Mouse (Mus musculus) stomach, embryonic 14.5 days (tissue): ENCODE results near the gene Pvalb. TPM values are rescaled to one million over a fixed set of nuclear protein-coding genes. Genes with fewer than 3 reads are reported as not detected.
A peak's percentile ranks its signal among the peaks of the same experiment; 100 is the strongest.

Source experiments
- ATAC-seq: fragments of 200-750 bp; cut with Nextera tagmentation; 2 replicates; pipeline ENCODE4 v1.8.0; 2017; ENCODE audit warnings: low read depth, moderate TSS enrichment; ENCODE audit not compliant: insufficient number of reproducible peaks, insufficient read depth, low FRiP score
- H3K27ac ChIP-seq: fragments of 300-500 bp; sonication (generic); 2 replicates; pipeline ENCODE4 v1.5.1; 2014; ENCODE audit warnings: mild to moderate bottlenecking, low read length, moderate library complexity, mixed read lengths
- H3K27me3 ChIP-seq: fragments of 300-500 bp; sonication (generic); 2 replicates; pipeline ENCODE4 v1.6.1; 2014; ENCODE audit warnings: low read length, control low read depth, mixed read lengths; ENCODE audit not compliant: control insufficient read depth, insufficient read depth
- H3K36me3 ChIP-seq: fragments of 300-500 bp; sonication (generic); 2 replicates; pipeline ENCODE4 v1.6.1; 2014; ENCODE audit warnings: mild to moderate bottlenecking, control low read depth, low read length, moderate library complexity, mixed read lengths; ENCODE audit not compliant: control insufficient read depth, insufficient read depth
- H3K4me1 ChIP-seq: fragments of 300-500 bp; sonication (generic); 2 replicates; pipeline ENCODE4 v1.6.1; 2014; ENCODE audit warnings: low read length, control low read depth, mixed read lengths; ENCODE audit not compliant: control insufficient read depth, insufficient read depth
- H3K4me2 ChIP-seq: fragments of 300-500 bp; sonication (generic); replicated peaks from 2 replicates; pipeline ENCODE4 v1.6.1; 2014; ENCODE audit warnings: low read depth, low read length, control low read depth
- H3K4me3 ChIP-seq: fragments of 300-500 bp; sonication (generic); 2 replicates; pipeline ENCODE4 v1.5.1; 2014; ENCODE audit warnings: low read depth, low read length, control low read depth
- H3K9ac ChIP-seq: fragments of 300-500 bp; sonication (generic); replicated peaks from 2 replicates; pipeline ENCODE4 v1.6.1; 2014; ENCODE audit warnings: low read depth, mild to moderate bottlenecking, control low read depth, low read length, moderate library complexity, mixed read lengths
- H3K9me3 ChIP-seq: fragments of 300-500 bp; sonication (generic); 2 replicates; pipeline ENCODE4 v1.6.1; 2016; ENCODE audit warnings: low read depth, low read length, control low read depth; ENCODE audit not compliant: control insufficient read depth
- WGBS: fragments of 180-500 bp; shearing (Covaris S2); extraction: QIAGEN DNeasy Blood & Tissue Kit; methylation state at CpG from one replicate; pipeline ENCODE4 v1.1.7; 2014; 5-methylcytosine and 5-hydroxymethylcytosine counted together
- polyA plus RNA-seq: library from polyadenylated mRNA; unstranded; fragments of >200 nt; fragmentation: Nextera tagmentation; extraction: Ambion mirVana; gene quantifications from 2 replicates; pipeline ENCODE4 v1.2.1, GENCODE M21; 2014

The Pvalb gene
- polyA plus RNA-seq, 1 experiment from 2014 or later: not detected

- Histone ChIP-seq H3K4me3 (peak overlapping the region; percentile 57), H3K27ac (no peak overlapping the region), H3K27me3 (no peaks in the 10 kb centered on the region), H3K4me2 (peak overlapping the region; percentile 67), H3K4me1 (peaks cover 9% of the 10 kb centered on the region), H3K9ac (peak overlapping the region; percentile 31), H3K9me3 (no peaks in the 10 kb centered on the region), H3K36me3 (no peaks in the 10 kb centered on the region)
- ATAC-seq: no peak
- 23% methylated on average over 26 of the region's 26 CpGs for WGBS
Observed at GRCm38 (mm10) chr15:78172899-78173817, 33.0 kb downstream of the Pvalb start.

GRCm38 (mm10) chr15:78172256-78172898, 33.8 kb downstream of the Pvalb start:
- Histone ChIP-seq H3K27ac (no peak overlapping the region), H3K4me1 (peaks cover 9% of the 10 kb centered on the region), H3K27me3 (no peaks in the 10 kb centered on the region), H3K4me3 (no peak overlapping the region), H3K36me3 (peaks cover under 1% of the 10 kb centered on the region; the same call in 1 of the 2 replicates), H3K9ac (no peak overlapping the region), H3K4me2 (peak overlapping the region; percentile 67; the same call in 1 of the 2 replicates), H3K9me3 (no peaks in the 10 kb centered on the region)
- 73% methylated on average over 11 of the region's 11 CpGs for WGBS
- ATAC-seq: no peak

GRCm38 (mm10) chr15:78171651-78172050, 34.5 kb downstream of the Pvalb start:
- no peaks in the 10 kb centered on the region for H3K9me3 ChIP-seq
- H3K4me2 ChIP-seq: no peak overlapping the region
- H3K4me3 ChIP-seq: no peak overlapping the region
- peaks cover 9% of the 10 kb centered on the region for H3K4me1 ChIP-seq
- no peak overlapping the region for H3K9ac ChIP-seq
- H3K27ac ChIP-seq: no peak overlapping the region
- H3K36me3 ChIP-seq: peaks cover 4% of the 10 kb centered on the region; the same call in 1 of the 2 replicates
- ATAC-seq: no peak
- 92% methylated on average over 10 of the region's 10 CpGs for WGBS
- no peaks in the 10 kb centered on the region for H3K27me3 ChIP-seq

GRCm38 (mm10) chr15:78170708-78171107, 35.5 kb downstream of the Pvalb start:
- no peak overlapping the region for H3K9ac ChIP-seq
- H3K36me3 ChIP-seq: peaks cover 4% of the 10 kb centered on the region; the same call in 1 of the 2 replicates
- 95% methylated on average over 15 of the region's 15 CpGs for WGBS
- no peak overlapping the region for H3K4me2 ChIP-seq
- no peaks in the 10 kb centered on the region for H3K27me3 ChIP-seq
- no peak overlapping the region for H3K4me3 ChIP-seq
- H3K4me1 ChIP-seq: peaks cover 9% of the 10 kb centered on the region
- no peak overlapping the region for H3K27ac ChIP-seq
- ATAC-seq: no peak
- no peaks in the 10 kb centered on the region for H3K9me3 ChIP-seq

- H3K9ac ChIP-seq: no peak overlapping the region
- no peak for ATAC-seq
- no peaks in the 10 kb centered on the region for H3K9me3 ChIP-seq
- H3K4me2 ChIP-seq: no peak overlapping the region
- WGBS: 80% methylated on average over 11 of the region's 11 CpGs
- H3K27me3 ChIP-seq: no peaks in the 10 kb centered on the region
- no peak overlapping the region for H3K4me3 ChIP-seq
- H3K27ac ChIP-seq: no peak overlapping the region
- H3K36me3 ChIP-seq: peaks cover 6% of the 10 kb centered on the region; the same call in 1 of the 2 replicates
- H3K4me1 ChIP-seq: peaks cover 9% of the 10 kb centered on the region
Observed at GRCm38 (mm10) chr15:78169566-78169965, 36.6 kb downstream of the Pvalb start.

GRCm38 (mm10) chr15:78165292-78165691, 40.9 kb downstream of the Pvalb start:
- Histone ChIP-seq H3K27me3 (no peaks in the 10 kb centered on the region), H3K9me3 (no peaks in the 10 kb centered on the region), H3K4me1 (no peaks in the 10 kb centered on the region), H3K36me3 (peaks cover 15% of the 10 kb centered on the region), H3K27ac (no peak overlapping the region), H3K4me2 (no peak overlapping the region), H3K4me3 (no peak overlapping the region), H3K9ac (no peak overlapping the region)
- no peak for ATAC-seq
- 81% methylated on average over 4 of the region's 4 CpGs for WGBS

GRCm38 (mm10) chr15:78164466-78164865, 41.7 kb downstream of the Pvalb start:
- Histone ChIP-seq H3K4me1 (no peaks in the 10 kb centered on the region), H3K9me3 (no peaks in the 10 kb centered on the region), H3K4me3 (no peak overlapping the region), H3K27ac (no peak overlapping the region), H3K9ac (no peak overlapping the region), H3K4me2 (no peak overlapping the region), H3K36me3 (peaks cover 15% of the 10 kb centered on the region), H3K27me3 (no peaks in the 10 kb centered on the region)
- WGBS: 91% methylated on average over 11 of the region's 11 CpGs
- ATAC-seq: no peak

GRCm38 (mm10) chr15:78161946-78162345, 44.3 kb downstream of the Pvalb start:
- ATAC-seq: no peak
- WGBS: 70% methylated on average over 9 of the region's 9 CpGs
- no peak overlapping the region for H3K4me2 ChIP-seq
- no peaks in the 10 kb centered on the region for H3K27me3 ChIP-seq
- no peak overlapping the region for H3K27ac ChIP-seq
- H3K9me3 ChIP-seq: no peaks in the 10 kb centered on the region
- H3K9ac ChIP-seq: no peak overlapping the region
- H3K4me1 ChIP-seq: no peaks in the 10 kb centered on the region
- no peak overlapping the region for H3K4me3 ChIP-seq
- peaks cover 11% of the 10 kb centered on the region for H3K36me3 ChIP-seq
